Mouse (Mus musculus) ES-E14 (cell line): Measurements from ENCODE around the gene Spg7. TPM values are rescaled to one million over a fixed set of nuclear protein-coding genes. Genes with fewer than 3 reads are reported as not detected.

Experiments used
- DNase-seq: peaks from one replicate; pipeline ENCODE4 v3.0.0-alpha.2; 2013; ENCODE audit warnings: low read depth, low spot score
- H3K27ac ChIP-seq: 2 replicates; pipeline ENCODE4 v1.5.1; 2012; ENCODE audit warnings: low read depth, mild to moderate bottlenecking, low read length, moderate library complexity, mixed read lengths; ENCODE audit not compliant: poor library complexity, insufficient read depth, severe bottlenecking
- H3K36me3 ChIP-seq: 2 replicates; pipeline ENCODE4 v1.6.1; 2012; ENCODE audit warnings: mild to moderate bottlenecking, low read length, moderate library complexity, mixed read lengths; ENCODE audit not compliant: control insufficient read depth, poor library complexity, insufficient read depth, severe bottlenecking
- H3K4me1 ChIP-seq, 2 experiments: fragments of 150-350 bp in 1 of 2; sonication (generic) in 1 of 2; 2 replicates each; pipeline ENCODE4 v1.6.1; 2012; ENCODE audit warnings: low read length in 2 of 2, mild to moderate bottlenecking in 1 of 2, mixed read lengths in 1 of 2; ENCODE audit not compliant: control insufficient read depth in 2 of 2, insufficient read depth in 2 of 2, poor library complexity in 1 of 2
- H3K4me3 ChIP-seq, 2 experiments: fragments of 150-350 bp in 1 of 2; sonication (generic) in 1 of 2; 2 replicates each; pipeline ENCODE4 v1.5.1; 2012; ENCODE audit warnings: low read length in 2 of 2, low read depth in 1 of 2, mild to moderate bottlenecking in 1 of 2, mixed read lengths in 1 of 2; ENCODE audit not compliant: insufficient read depth in 1 of 2, poor library complexity in 1 of 2, severe bottlenecking in 1 of 2
- H3K9ac ChIP-seq: 2 replicates; pipeline ENCODE4 v1.6.1; 2012; ENCODE audit warnings: low read depth, mild to moderate bottlenecking, low read length, mixed read lengths; ENCODE audit not compliant: poor library complexity, insufficient read depth, severe bottlenecking
- H3K9me3 ChIP-seq: fragments of 150-350 bp; sonication (generic); 2 replicates; pipeline ENCODE4 v1.6.1; 2012; ENCODE audit warnings: low read depth, mild to moderate bottlenecking, low read length; ENCODE audit not compliant: control insufficient read depth, insufficient read depth
- CHD2 ChIP-seq: IDR thresholded peaks from 2 replicates; pipeline ENCODE4 v1.6.1; 2014; ENCODE audit warnings: mild to moderate bottlenecking, low read depth, low read length, inconsistent platforms
- HCFC1 ChIP-seq: IDR thresholded peaks from 2 replicates; pipeline ENCODE4 v1.6.1; 2012; ENCODE audit warnings: low read length, inconsistent platforms, borderline replicate concordance; ENCODE audit not compliant: insufficient read depth
- MAFK ChIP-seq: IDR thresholded peaks from 2 replicates; pipeline ENCODE4 v1.6.1; 2014; ENCODE audit warnings: mild to moderate bottlenecking, low read depth, low read length, inconsistent platforms; ENCODE audit not compliant: insufficient read depth
- ZC3H11A ChIP-seq: IDR thresholded peaks from 2 replicates; pipeline ENCODE4 v1.6.1; 2012; ENCODE audit warnings: low read depth, mild to moderate bottlenecking, inconsistent platforms, low read length, borderline replicate concordance
- ZNF384 ChIP-seq: IDR thresholded peaks from 2 replicates; pipeline ENCODE4 v1.6.1; 2012; ENCODE audit warnings: low read depth, low read length, inconsistent platforms
- in situ Hi-C, 2 experiments: fragments of 600-800 bp; cut with MboI; formaldehyde crosslinking; loops; one replicate each; pipeline ENCODE4 v1.15.1; 2025; ENCODE audit warnings: low sequenced_read_pairs in 2 of 2, inconsistent platforms in 1 of 2; ENCODE audit not compliant: unreplicated experiment in 2 of 2
- total RNA-seq: library from RNA; depleted of rRNA; stranded (reverse); fragments of 300-350 nt; gene quantifications from 2 replicates; pipeline ENCODE4 v1.2.3, GENCODE M21; 2012

Gene Spg7
- total RNA-seq, 1 experiment, result 106 TPM

GRCm38 (mm10) chr8:123112892-123113291 lies 50.1 kb downstream of the Spg7 start:
- Histone ChIP-seq H3K4me3 (no peak overlapping the region), H3K9ac (no peak overlapping the region), H3K9me3 (no peaks in the 10 kb centered on the region), H3K27ac (no peak overlapping the region), H3K4me1 (peaks cover 0 to 2% of the 10 kb centered on the region in 2 experiments; a peak in 1 of 4 replicates), H3K36me3 (no peaks in the 10 kb centered on the region)
- no peak for TF ChIP-seq MAFK
- no peak for TF ChIP-seq CHD2
- in situ Hi-C loops, result no loop called here
- no peak for DNase-seq

GRCm38 (mm10) chr8:123113908-123114469 lies 51.2 kb downstream of the Spg7 start:
- DNase-seq, result no peak
- Histone ChIP-seq H3K4me3 (no peak overlapping the region), H3K9ac (no peak overlapping the region), H3K9me3 (no peaks in the 10 kb centered on the region), H3K27ac (no peak overlapping the region), H3K36me3 (no peaks in the 10 kb centered on the region), H3K4me1 (peaks cover 0 to 3% of the 10 kb centered on the region in 2 experiments; a peak in 1 of 4 replicates)
- TF ChIP-seq ZNF384, result no peak
- TF ChIP-seq ZC3H11A, result no peak
- no peak for TF ChIP-seq HCFC1
- no peak for TF ChIP-seq MAFK
- TF ChIP-seq CHD2, result no peak
- in situ Hi-C loops, result no loop called here

GRCm38 (mm10) chr8:123114644-123115043 lies 51.9 kb downstream of the Spg7 start:
- Histone ChIP-seq H3K9ac (no peak overlapping the region), H3K9me3 (no peaks in the 10 kb centered on the region)

GRCm38 (mm10) chr8:123117127-123117731 lies 54.5 kb downstream of the Spg7 start, which contains the start of gene Cpne7:
Cpne7 (plus strand) TSS chr8:123117374.
- Histone ChIP-seq H3K4me3 (peak within 1 kb of the TSS; percentile 59 to 66), H3K9ac (0 out of 2 replicates have a peak within 1 kb of the TSS, but pooled peaks have one; percentile 4), H3K9me3 (no peaks in the 10 kb centered on the region), H3K36me3 (no peaks in the 10 kb centered on the region), H3K27ac (no peak within 1 kb of the TSS), H3K4me1 (peaks cover 0 to 3% of the 10 kb centered on the region in 2 experiments; a peak in 1 of 4 replicates)
- TF ChIP-seq CHD2, result no peak
- in situ Hi-C loops, result no loop called here
- no peak for DNase-seq

More at GRCm38 (mm10) chr8:123114644-123115043, 51.9 kb downstream of the Spg7 start:
- Histone ChIP-seq H3K4me3 (no peak overlapping the region), H3K4me1 (peaks cover 0 to 3% of the 10 kb centered on the region in 2 experiments; a peak in 1 of 4 replicates), H3K36me3 (no peaks in the 10 kb centered on the region), H3K27ac (no peak overlapping the region)
- no peak for TF ChIP-seq HCFC1
- TF ChIP-seq ZNF384, result no peak
- TF ChIP-seq ZC3H11A, result no peak
- no peak for TF ChIP-seq MAFK
- no peak for TF ChIP-seq CHD2
- DNase-seq, result no peak
- in situ Hi-C loops, result no loop called here

GRCm38 (mm10) chr8:123117744-123118143 lies 55.0 kb downstream of the Spg7 start:
- 0 out of 2 replicates have a peak overlapping the region, but pooled peaks have one; percentile 4 for H3K9ac ChIP-seq
- H3K9me3 ChIP-seq, result no peaks in the 10 kb centered on the region
- in situ Hi-C loops, result no loop called here
- DNase-seq, result no peak
- peaks cover 0 to 3% of the 10 kb centered on the region in 2 experiments; a peak in 1 of 4 replicates for H3K4me1 ChIP-seq
- no peak for TF ChIP-seq ZNF384
- TF ChIP-seq ZC3H11A, result no peak
- TF ChIP-seq HCFC1, result no peak
- TF ChIP-seq CHD2, result no peak
- no peak for TF ChIP-seq MAFK
- no peak overlapping the region for H3K27ac ChIP-seq
- no peaks in the 10 kb centered on the region for H3K36me3 ChIP-seq
- peak overlapping the region; percentile 59 to 66 for H3K4me3 ChIP-seq
